In the genomic region with DNA sequence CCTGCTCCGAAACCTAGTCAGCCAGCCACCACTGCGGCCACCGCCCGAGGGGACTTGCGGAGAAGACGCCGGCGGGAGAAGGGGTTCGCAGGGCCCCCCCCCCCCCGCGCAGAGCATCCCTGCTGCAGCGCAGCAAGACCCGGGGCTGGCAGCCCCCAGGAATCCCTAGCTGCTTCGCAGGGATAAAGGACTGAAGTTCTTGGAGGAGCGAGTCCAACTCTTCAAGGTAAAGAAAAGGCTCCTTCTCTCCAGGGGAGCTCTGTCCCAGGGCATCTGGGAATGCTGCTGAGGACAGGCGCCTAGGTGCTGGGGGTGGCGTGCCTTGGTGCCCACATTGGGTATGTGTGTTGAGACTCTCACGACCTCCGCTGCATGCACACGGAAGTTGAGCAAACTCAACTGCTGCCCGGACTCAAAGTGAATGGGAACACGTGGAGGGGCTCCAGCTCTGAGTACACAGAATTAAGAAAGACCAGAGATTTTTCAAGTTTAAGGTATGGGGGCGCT, we compare ENCODE assay signal across 8 mouse cellular contexts. TPM values are rescaled to one million over a fixed set of nuclear protein-coding genes. Genes with fewer than 3 reads are reported as not detected.
DNase-seq lines count a peak whose midpoint lies in the region; ATAC-seq lines count a peak whose summit lies in the region.

Acan (plus strand) TSS at position 101 of the 507 bp plus-strand sequence.

- peak within 1 kb of the TSS; percentile 46 for H3K4me3 ChIP-seq in liver, embryonic 11.5 days (ENCODE audit: low read depth, low read length)
- peak within 1 kb of the TSS; percentile 68 for H3K4me3 ChIP-seq in embryonic facial prominence, embryonic 10.5 days
- peak within 1 kb of the TSS; percentile 58 for H3K4me3 ChIP-seq in hindbrain, embryonic 16.5 days (ENCODE audit: low read length)
- H3K4me3 ChIP-seq in neural tube, embryonic 13.5 days, result peak within 1 kb of the TSS; percentile 47

- peaks cover 69% of the 10 kb centered on the region for H3K27me3 ChIP-seq in liver, embryonic 11.5 days (replicated peaks; ENCODE audit: control insufficient read depth, insufficient read depth, low read length)
- H3K27me3 ChIP-seq in embryonic facial prominence, embryonic 10.5 days (replicated peaks; ENCODE audit: low read depth, poor library complexity, severe bottlenecking), result peaks cover 96% of the 10 kb centered on the region
- peaks cover 34% of the 10 kb centered on the region for H3K27me3 ChIP-seq in hindbrain, embryonic 16.5 days (replicated peaks; ENCODE audit: control insufficient read depth, insufficient read depth, low read length)
- H3K27me3 ChIP-seq in neural tube, embryonic 13.5 days, result peaks cover 85% of the 10 kb centered on the region

- H3K4me1 ChIP-seq in liver, embryonic 11.5 days (replicated peaks; ENCODE audit: control insufficient read depth, insufficient read depth, low read length), result no peaks in the 10 kb centered on the region
- peaks cover 20% of the 10 kb centered on the region for H3K4me1 ChIP-seq in embryonic facial prominence, embryonic 10.5 days
- peaks cover 11% of the 10 kb centered on the region for H3K4me1 ChIP-seq in hindbrain, embryonic 16.5 days (ENCODE audit: control insufficient read depth, insufficient read depth, low read depth, low read length)
- H3K4me1 ChIP-seq in neural tube, embryonic 13.5 days (replicated peaks), result peaks cover 20% of the 10 kb centered on the region

- DNase-seq in liver, embryonic 11.5 days (ENCODE audit: low spot score), result no peak
- DNase-seq in liver, result no peak
- peak; percentile 54 for DNase-seq in embryonic facial prominence, embryonic 10.5 days (ENCODE audit: low spot score)
- no peak for DNase-seq in cerebellum, adult 9-10 months
- DNase-seq in cerebellum, postnatal 36 days, result no peak

- no peak within 1 kb of the TSS for H3K9ac ChIP-seq in liver, embryonic 11.5 days (ENCODE audit: low read depth, low read length)
- H3K9ac ChIP-seq in hindbrain, embryonic 16.5 days (ENCODE audit: low read depth, low read length), result peak within 1 kb of the TSS; percentile 63
- peak within 1 kb of the TSS; percentile 66 for H3K9ac ChIP-seq in neural tube, embryonic 13.5 days

- no peak within 1 kb of the TSS for H3K27ac ChIP-seq in liver, embryonic 11.5 days (ENCODE audit: low read depth, low read length)
- no peak within 1 kb of the TSS; the same call in 1 of the 2 replicates for H3K27ac ChIP-seq in embryonic facial prominence, embryonic 10.5 days (replicated peaks)
- no peak within 1 kb of the TSS; the same call in 1 of the 2 replicates for H3K27ac ChIP-seq in hindbrain, embryonic 16.5 days (ENCODE audit: low read depth, low read length)
- no peak within 1 kb of the TSS for H3K27ac ChIP-seq in neural tube, embryonic 13.5 days (replicated peaks)

- no peaks in the 10 kb centered on the region for H3K9me3 ChIP-seq in liver, embryonic 11.5 days (ENCODE audit: control insufficient read depth, low read length)
- H3K9me3 ChIP-seq in embryonic facial prominence, embryonic 10.5 days, result no peaks in the 10 kb centered on the region
- H3K9me3 ChIP-seq in hindbrain, embryonic 16.5 days (ENCODE audit: control insufficient read depth, low read length), result no peaks in the 10 kb centered on the region
- no peaks in the 10 kb centered on the region for H3K9me3 ChIP-seq in neural tube, embryonic 13.5 days

- ATAC-seq in liver, embryonic 11.5 days (replicated peaks; ENCODE audit: low FRiP score), result no peak
- ATAC-seq in hindbrain, embryonic 16.5 days, result no peak
- no peak for ATAC-seq in neural tube, embryonic 13.5 days (ENCODE audit: low read depth)
- ATAC-seq in cerebellum, adult (ENCODE audit: insufficient number of reproducible peaks, low FRiP score, low TSS enrichment), result no peak

- peak within 1 kb of the TSS; percentile 65 for H3K4me2 ChIP-seq in liver, embryonic 11.5 days
- peak within 1 kb of the TSS; percentile 97 for H3K4me2 ChIP-seq in hindbrain, embryonic 16.5 days (ENCODE audit: low read length)
- peak within 1 kb of the TSS; percentile 93 for H3K4me2 ChIP-seq in neural tube, embryonic 13.5 days

- WGBS in liver, embryonic 11.5 days, result 2% methylated on average over 19 of the region's 23 CpGs
- WGBS in embryonic facial prominence, embryonic 10.5 days, result under 1% methylated on average over 23 of the region's 23 CpGs
- under 1% methylated on average over 23 of the region's 23 CpGs for WGBS in hindbrain, embryonic 16.5 days
- 2% methylated on average over 23 of the region's 23 CpGs for WGBS in neural tube, embryonic 13.5 days

- H3K36me3 ChIP-seq in liver, embryonic 11.5 days (ENCODE audit: control insufficient read depth, insufficient read depth, low read length), result no peaks in the 10 kb centered on the region
- H3K36me3 ChIP-seq in embryonic facial prominence, embryonic 10.5 days (replicated peaks), result no peaks in the 10 kb centered on the region
- no peaks in the 10 kb centered on the region for H3K36me3 ChIP-seq in hindbrain, embryonic 16.5 days (ENCODE audit: control insufficient read depth, insufficient read depth, low read length)
- no peaks in the 10 kb centered on the region for H3K36me3 ChIP-seq in neural tube, embryonic 13.5 days

RNA-seq across cellular contexts. Expression of gene Acan, which starts in this region (rescaled TPM):
- polyA plus RNA-seq in liver, embryonic 11.5 days (2014; fragmentation: Nextera tagmentation; extraction: Ambion mirVana), result 0.08 TPM in 1 of 2 replicates, not detected in the other
- polyA plus RNA-seq in embryonic facial prominence, embryonic 10.5 days (2016; fragmentation: Nextera tagmentation; extraction: Ambion mirVana), result 0.18 and 0.27 TPM in 2 replicates
- 0.36 and 1.5 TPM in 2 replicates for polyA plus RNA-seq in hindbrain, embryonic 16.5 days (2015; fragmentation: Nextera tagmentation; extraction: Ambion mirVana)
- 1.3 and 2.6 TPM in 2 replicates for polyA plus RNA-seq in neural tube, embryonic 13.5 days (2015; fragmentation: Nextera tagmentation; extraction: Ambion mirVana)

Comparison
In these comparisons a context has a peak if more than half of its experiments do, and no peak if none do; other contexts are left out.
1. Peak in DNase-seq and H3K4me3 ChIP-seq in embryonic facial prominence, embryonic 10.5 days; RNA of the gene not detected or under 1 TPM.